Mouse (Mus musculus) E14TG2a.4 (cell line): ENCODE measurements at regions not wholly inside any gene's neighbourhood (a gene's known extent, or its start where the extent isn't known, plus 50 kb on each side); places are given as distances from the start of the nearest gene placed in this dataset.
"Not testable (repeated sequence)": the region's sequence is repeated elsewhere in the genome, so short reads cannot be mapped to it uniquely, and the experiment has no call there.

Experiments
- H3K27me3 ChIP-seq: 2 replicates; pipeline ENCODE4 v1.6.1; 2014; ENCODE audit warnings: low read length, control low read depth; ENCODE audit not compliant: insufficient read depth
- H3K36me3 ChIP-seq: 2 replicates; pipeline ENCODE4 v1.6.1; 2014; ENCODE audit warnings: low read length, control low read depth; ENCODE audit not compliant: insufficient read depth
- H3K4me1 ChIP-seq: replicated peaks from 2 replicates; pipeline ENCODE4 v1.6.1; 2014; ENCODE audit warnings: low read depth, low read length, control low read depth
- H3K4me3 ChIP-seq: replicated peaks from 2 replicates; pipeline ENCODE4 v1.5.1; 2014; ENCODE audit warnings: mild to moderate bottlenecking, low read length
- H3K9me3 ChIP-seq: 2 replicates; pipeline ENCODE4 v1.6.1; 2014; ENCODE audit warnings: low read length, control low read depth
- CTCF ChIP-seq: conservative IDR thresholded peaks from 2 replicates; pipeline ENCODE4 v1.5.1; 2014; ENCODE audit warnings: low read length
- NANOG ChIP-seq: IDR thresholded peaks from 2 replicates; pipeline ENCODE4 v1.6.1; 2014; ENCODE audit warnings: borderline replicate concordance, low read length, mixed read lengths
- POU5F1 ChIP-seq: IDR thresholded peaks from 2 replicates; pipeline ENCODE4 v1.6.1; 2014; ENCODE audit warnings: low read length, borderline replicate concordance

DNA sequence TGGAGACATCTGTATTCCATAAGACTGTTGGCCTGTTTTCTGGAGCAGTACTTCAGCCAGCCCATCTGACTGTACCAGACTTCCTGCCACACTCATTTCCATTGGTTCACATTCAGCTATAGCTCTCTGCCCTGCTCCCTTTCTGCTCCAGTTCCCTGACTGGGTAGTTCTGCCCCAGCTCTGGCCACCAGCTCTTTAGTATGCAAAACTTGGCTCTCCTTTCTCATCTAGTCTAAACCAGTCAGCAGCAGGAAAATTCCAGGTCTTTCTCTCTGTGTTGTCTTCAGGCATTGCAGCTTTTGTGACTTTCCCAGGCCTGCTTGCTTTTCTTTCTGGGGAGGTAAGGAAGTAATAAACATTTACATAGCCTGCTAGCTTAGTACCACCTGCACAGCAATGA is 363.5 kb upstream of the Agtr1b start:
- Histone ChIP-seq H3K27me3 (no peaks in the 10 kb centered on the region), H3K36me3 (no peaks in the 10 kb centered on the region), H3K4me3 (no peak overlapping the region), H3K4me1 (peaks cover 20% of the 10 kb centered on the region), H3K9me3 (no peaks in the 10 kb centered on the region)
- TF ChIP-seq POU5F1 = no peak
- TF ChIP-seq CTCF = no peak
- TF ChIP-seq NANOG = no peak

DNA sequence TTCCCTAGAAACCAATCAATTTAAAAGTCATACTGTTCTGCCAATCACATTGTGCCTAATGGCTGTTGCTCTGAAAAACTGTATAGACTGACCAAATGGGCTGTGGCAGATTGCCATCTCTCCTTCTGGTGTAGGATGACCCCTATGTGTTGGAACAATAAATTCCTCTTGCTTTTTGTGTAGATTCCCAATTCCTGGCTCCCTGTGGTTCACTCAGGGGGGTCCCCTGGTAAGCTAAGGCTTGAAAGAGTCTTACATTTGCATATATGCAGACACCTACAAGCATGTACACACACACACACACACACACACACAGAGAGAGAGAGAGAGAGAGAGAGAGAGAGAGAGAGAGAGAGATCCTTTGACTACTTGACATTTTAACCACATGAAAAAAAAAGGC is 362.8 kb upstream of the Agtr1b start:
- H3K27me3 ChIP-seq = not testable (repeated sequence)

DNA sequence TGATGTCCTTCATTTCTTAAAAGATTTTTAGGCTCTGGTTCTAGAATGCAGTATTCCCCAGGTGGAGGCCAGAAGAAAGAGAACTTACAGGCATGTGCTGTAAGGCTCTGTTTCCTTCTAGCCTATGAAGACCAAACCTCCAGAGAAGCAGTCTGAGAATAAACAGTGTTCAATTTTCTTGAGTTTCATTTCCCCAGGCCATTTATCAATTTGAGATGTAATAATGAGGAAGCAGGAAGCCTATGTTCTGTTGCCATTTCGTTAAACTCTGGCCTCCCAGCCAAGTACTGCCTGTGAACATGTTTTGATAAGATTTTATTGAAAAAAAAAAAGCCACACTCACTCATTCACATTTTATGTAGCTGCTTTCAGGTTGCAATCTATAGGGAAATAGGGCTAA is 347.7 kb upstream of the Agtr1b start:
- no peaks in the 10 kb centered on the region for H3K36me3 ChIP-seq
- H3K27me3 ChIP-seq = no peaks in the 10 kb centered on the region
- no peaks in the 10 kb centered on the region for H3K9me3 ChIP-seq
- H3K4me1 ChIP-seq = no peaks in the 10 kb centered on the region
- no peak overlapping the region for H3K4me3 ChIP-seq
- TF ChIP-seq NANOG (no peak), POU5F1 (no peak), CTCF (no peak)

More for the DNA sequence above, 362.8 kb upstream of the Agtr1b start:
- H3K4me1 ChIP-seq = peaks cover 20% of the 10 kb centered on the region
- not testable (repeated sequence) for H3K36me3 ChIP-seq, H3K9me3 ChIP-seq, H3K4me3 ChIP-seq

DNA sequence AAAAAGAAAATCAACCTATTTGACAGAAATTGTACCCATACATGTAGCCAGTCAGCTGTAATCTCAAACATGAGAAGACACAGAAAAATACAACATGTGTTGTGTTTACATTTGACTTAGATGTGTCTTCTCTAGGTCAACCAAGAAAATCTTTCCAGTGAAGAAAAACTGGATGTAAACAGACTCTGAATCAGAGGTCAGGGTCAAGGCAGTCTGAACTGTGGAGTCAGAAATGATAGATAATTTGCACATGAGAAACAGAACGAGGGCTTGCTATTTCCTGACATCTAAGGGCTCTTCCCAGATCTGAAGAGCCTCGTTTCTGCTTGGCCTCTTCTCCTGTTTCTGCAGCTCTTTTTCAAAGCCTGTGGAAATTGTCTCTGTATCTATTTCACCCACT is 342.7 kb upstream of the Agtr1b start:
- H3K4me1 ChIP-seq = no peaks in the 10 kb centered on the region
- H3K9me3 ChIP-seq = no peaks in the 10 kb centered on the region
- no peaks in the 10 kb centered on the region for H3K27me3 ChIP-seq
- TF ChIP-seq NANOG = no peak
- TF ChIP-seq CTCF = no peak
- H3K4me3 ChIP-seq = no peak overlapping the region
- H3K36me3 ChIP-seq = no peaks in the 10 kb centered on the region

DNA sequence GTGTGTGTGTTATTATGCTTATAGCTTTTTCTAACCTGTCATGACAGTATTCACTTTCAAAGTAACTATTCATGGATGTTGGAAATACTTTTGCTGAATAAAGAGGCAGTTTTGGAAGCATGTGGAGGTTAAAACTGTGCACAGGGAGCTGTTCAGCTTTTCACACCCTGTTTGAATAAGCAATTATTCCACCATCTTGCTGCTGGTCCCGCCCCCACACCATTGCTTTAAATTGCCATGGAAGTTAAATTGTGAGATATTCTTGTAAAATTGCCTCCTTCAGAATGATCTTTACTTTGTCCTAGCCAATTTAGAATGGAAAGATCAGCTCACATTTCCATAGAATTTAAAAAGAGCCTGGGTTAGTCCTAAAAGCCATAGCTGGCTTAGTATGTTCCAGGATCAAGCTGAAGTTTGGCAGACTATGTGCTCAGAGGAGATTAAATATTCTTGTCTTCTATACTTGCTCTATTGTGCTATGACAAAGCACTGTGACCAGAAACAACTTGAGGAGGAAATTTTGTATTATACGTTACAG is 328.4 kb upstream of the Agtr1b start:
- no peaks in the 10 kb centered on the region for H3K36me3 ChIP-seq
- H3K9me3 ChIP-seq = peaks cover 41% of the 10 kb centered on the region
- TF ChIP-seq NANOG (no peak), POU5F1 (no peak)
- no peaks in the 10 kb centered on the region for H3K4me1 ChIP-seq
- no peaks in the 10 kb centered on the region for H3K27me3 ChIP-seq
- H3K4me3 ChIP-seq = no peak overlapping the region

DNA sequence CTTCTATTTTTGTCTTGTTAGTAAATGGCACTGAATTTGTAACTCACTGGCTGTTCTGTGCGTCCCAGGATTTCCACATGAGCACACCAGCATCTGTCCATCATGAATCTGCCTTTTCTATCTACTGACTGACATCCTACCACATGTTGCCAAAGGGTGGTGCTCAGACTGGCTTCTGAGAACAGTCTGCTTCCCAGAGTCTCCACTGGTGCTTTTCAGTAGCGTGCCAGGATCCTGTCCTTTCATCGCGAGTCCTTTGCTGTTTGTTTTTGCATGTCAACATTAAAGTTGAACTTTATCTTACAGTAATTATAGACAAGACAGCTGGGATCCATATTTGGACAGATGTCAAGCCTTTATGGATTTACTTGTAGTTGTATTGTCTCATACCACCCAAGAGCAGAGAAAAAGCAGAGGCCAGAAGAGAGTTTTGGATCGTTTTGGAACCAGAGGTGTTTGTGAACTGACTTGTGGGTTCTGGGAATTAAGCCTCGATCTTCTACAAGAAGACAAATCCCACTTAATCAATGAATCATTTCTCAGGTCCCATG is 314.0 kb upstream of the Agtr1b start:
- peaks cover 30% of the 10 kb centered on the region for H3K9me3 ChIP-seq
- no peak overlapping the region for H3K4me3 ChIP-seq
- TF ChIP-seq NANOG (no peak), CTCF (no peak), POU5F1 (no peak)
- H3K36me3 ChIP-seq = no peaks in the 10 kb centered on the region
- H3K27me3 ChIP-seq = no peaks in the 10 kb centered on the region
- no peaks in the 10 kb centered on the region for H3K4me1 ChIP-seq

DNA sequence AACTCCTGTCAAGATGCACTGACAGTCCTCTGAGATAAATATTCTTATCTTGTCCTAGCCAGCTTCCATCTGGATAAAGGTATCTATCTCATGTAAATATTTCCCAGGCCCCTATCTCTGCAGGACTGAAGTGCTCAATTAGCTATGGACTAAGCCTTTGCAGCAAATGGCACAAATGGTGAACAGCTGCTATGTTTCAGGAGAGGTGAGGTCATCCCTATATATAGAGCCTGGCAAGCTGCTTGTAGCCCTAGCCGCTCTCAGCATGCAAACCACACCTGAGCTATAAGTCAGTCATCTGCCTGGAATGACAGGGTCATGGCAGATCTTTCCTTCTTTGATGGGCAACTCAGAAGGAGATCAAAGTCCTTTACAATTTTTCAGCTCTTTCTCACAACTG is 294.9 kb upstream of the Agtr1b start:
- Histone ChIP-seq H3K9me3 (no peaks in the 10 kb centered on the region), H3K36me3 (no peaks in the 10 kb centered on the region), H3K4me1 (no peaks in the 10 kb centered on the region), H3K27me3 (no peaks in the 10 kb centered on the region), H3K4me3 (no peak overlapping the region)
- TF ChIP-seq POU5F1 (no peak), CTCF (no peak), NANOG (no peak)

DNA sequence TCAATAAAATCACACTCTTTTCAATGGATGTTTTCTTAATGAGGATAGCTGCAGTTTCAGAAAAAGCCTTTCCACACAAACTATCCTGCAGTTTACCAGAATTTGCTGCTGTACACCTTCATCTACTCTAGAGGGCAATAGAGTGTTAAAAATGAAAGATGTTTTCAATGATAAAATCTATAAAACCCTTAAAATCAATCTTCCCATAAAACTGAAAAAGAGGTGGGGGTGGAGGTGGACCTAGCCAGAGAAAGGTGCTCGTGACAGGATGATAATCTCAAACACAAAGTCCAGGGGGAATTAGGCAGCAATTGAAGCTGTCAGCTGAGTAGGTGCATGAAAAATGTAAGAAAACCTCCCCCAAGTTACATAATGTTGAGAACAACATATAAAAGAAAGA is 288.4 kb upstream of the Agtr1b start:
- no peaks in the 10 kb centered on the region for H3K36me3 ChIP-seq
- TF ChIP-seq POU5F1 (no peak), CTCF (peak; percentile 39), NANOG (no peak)
- H3K27me3 ChIP-seq = no peaks in the 10 kb centered on the region

More for the DNA sequence above, 288.4 kb upstream of the Agtr1b start:
- no peaks in the 10 kb centered on the region for H3K4me1 ChIP-seq
- no peak overlapping the region for H3K4me3 ChIP-seq
- H3K9me3 ChIP-seq = no peaks in the 10 kb centered on the region
